Mouse (Mus musculus) kidney, embryonic 14.5 days (tissue): Measurements from ENCODE around the gene Dnase2a. TPM values are rescaled to one million over a fixed set of nuclear protein-coding genes. Genes with fewer than 3 reads are reported as not detected.

Experiments
- ATAC-seq: fragments of 200-750 bp; cut with Nextera tagmentation; 2 replicates; pipeline ENCODE4 v1.8.0; 2017; ENCODE audit warnings: moderate number of reproducible peaks, mild to moderate bottlenecking, moderate TSS enrichment, moderate library complexity; ENCODE audit not compliant: low FRiP score, low TSS enrichment
- H3K27ac ChIP-seq: fragments of 300-500 bp; sonication (generic); 2 replicates; pipeline ENCODE4 v1.5.1; 2014; ENCODE audit warnings: low read depth, mild to moderate bottlenecking, low read length, moderate library complexity, mixed read lengths
- H3K27me3 ChIP-seq: fragments of 300-500 bp; sonication (generic); 2 replicates; pipeline ENCODE4 v1.6.1; 2014; ENCODE audit warnings: mild to moderate bottlenecking, low read length; ENCODE audit not compliant: control insufficient read depth, insufficient read depth
- H3K36me3 ChIP-seq: fragments of 300-500 bp; sonication (generic); 2 replicates; pipeline ENCODE4 v1.6.1; 2014; ENCODE audit warnings: low read length, mixed read lengths; ENCODE audit not compliant: control insufficient read depth, insufficient read depth
- H3K4me1 ChIP-seq: fragments of 300-500 bp; sonication (generic); 2 replicates; pipeline ENCODE4 v1.6.1; 2014; ENCODE audit warnings: low read length, mixed read lengths; ENCODE audit not compliant: control insufficient read depth, insufficient read depth
- H3K4me2 ChIP-seq: fragments of 300-500 bp; sonication (generic); replicated peaks from 2 replicates; pipeline ENCODE4 v1.6.1; 2014; ENCODE audit warnings: low read depth, mild to moderate bottlenecking, low read length
- H3K4me3 ChIP-seq: fragments of 300-500 bp; sonication (generic); 2 replicates; pipeline ENCODE4 v1.5.1; 2014; ENCODE audit warnings: mild to moderate bottlenecking, low read length
- H3K9ac ChIP-seq: fragments of 300-500 bp; sonication (generic); 2 replicates; pipeline ENCODE4 v1.6.1; 2014; ENCODE audit warnings: low read depth, mild to moderate bottlenecking, low read length, moderate library complexity
- H3K9me3 ChIP-seq: fragments of 300-500 bp; sonication (generic); 2 replicates; pipeline ENCODE4 v1.6.1; 2016; ENCODE audit warnings: low read length; ENCODE audit not compliant: control insufficient read depth
- WGBS: fragments of 180-500 bp; shearing (Covaris S2); extraction: QIAGEN DNeasy Blood & Tissue Kit; methylation state at CpG from one replicate; pipeline ENCODE4 v1.1.7; 2014; 5-methylcytosine and 5-hydroxymethylcytosine counted together
- polyA plus RNA-seq: library from polyadenylated mRNA; unstranded; fragments of >200 nt; fragmentation: Nextera tagmentation; extraction: Ambion mirVana; gene quantifications from 2 replicates; pipeline ENCODE4 v1.2.1, GENCODE M21; 2014

Dnase2a gene
- polyA plus RNA-seq, 1 experiment from 2014 or later = 10.8 TPM

DNA sequence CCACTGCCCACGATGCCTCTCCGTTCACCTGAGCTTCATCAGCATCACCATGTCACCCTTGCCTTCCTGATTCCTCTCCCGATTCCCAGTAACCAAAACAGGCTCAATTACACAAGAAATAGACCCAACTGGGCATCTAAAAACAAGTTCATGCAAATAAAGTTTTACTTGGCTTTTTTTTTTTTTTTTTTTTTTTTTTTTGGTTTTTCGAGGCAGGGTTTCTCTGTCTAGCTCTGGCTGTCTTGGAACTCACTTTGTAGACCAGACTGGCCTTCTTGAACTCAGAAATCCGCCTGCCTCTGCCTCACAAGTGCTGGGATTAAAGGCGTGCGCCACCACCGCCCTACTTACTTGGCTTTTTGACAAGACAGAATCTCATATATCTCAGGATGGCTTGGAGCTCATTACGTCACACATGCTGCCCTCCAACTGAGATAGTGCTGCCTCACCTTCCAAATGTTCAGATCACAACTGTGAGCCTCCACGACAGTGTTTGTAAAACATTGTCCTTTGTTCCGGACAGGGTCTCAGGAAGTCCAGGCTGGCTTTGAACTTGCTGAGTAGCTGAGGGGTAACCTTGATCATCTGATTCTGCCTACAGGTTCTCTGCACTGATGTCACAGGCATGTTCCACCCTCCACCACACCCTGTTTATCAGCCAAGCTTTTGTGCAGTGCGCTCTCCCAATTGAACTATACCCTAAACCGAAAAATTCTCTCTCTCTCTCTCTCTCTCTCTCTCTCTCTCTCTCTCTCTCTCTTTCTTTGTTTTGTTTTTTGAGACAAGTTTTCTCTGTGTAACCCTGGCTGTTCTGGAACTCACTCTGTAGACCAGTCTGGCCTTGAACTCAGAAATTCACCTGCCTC lies 29.5 kb downstream of the Dnase2a start:
- H3K4me2 ChIP-seq = peak overlapping the region; percentile 65
- H3K36me3 ChIP-seq = no peaks in the 10 kb centered on the region
- peak overlapping the region; percentile 46; the same call in 1 of the 2 replicates for H3K4me3 ChIP-seq
- no peak overlapping the region for H3K27ac ChIP-seq
- no peak for ATAC-seq
- H3K4me1 ChIP-seq = peaks cover 9% of the 10 kb centered on the region; the same call in 1 of the 2 replicates
- H3K9me3 ChIP-seq = no peaks in the 10 kb centered on the region; the same call in 1 of the 2 replicates
- WGBS = 71% methylated on average over 13 of the region's 13 CpGs
- peaks cover 60% of the 10 kb centered on the region for H3K27me3 ChIP-seq
- no peak overlapping the region for H3K9ac ChIP-seq

- 24% methylated on average over 4 of the region's 4 CpGs for WGBS
- H3K27me3 ChIP-seq = peaks cover 62% of the 10 kb centered on the region
- no peak for ATAC-seq
Observed at GRCm38 (mm10) chr8:84943699-84944098, 35.3 kb downstream of the Dnase2a start.

DNA sequence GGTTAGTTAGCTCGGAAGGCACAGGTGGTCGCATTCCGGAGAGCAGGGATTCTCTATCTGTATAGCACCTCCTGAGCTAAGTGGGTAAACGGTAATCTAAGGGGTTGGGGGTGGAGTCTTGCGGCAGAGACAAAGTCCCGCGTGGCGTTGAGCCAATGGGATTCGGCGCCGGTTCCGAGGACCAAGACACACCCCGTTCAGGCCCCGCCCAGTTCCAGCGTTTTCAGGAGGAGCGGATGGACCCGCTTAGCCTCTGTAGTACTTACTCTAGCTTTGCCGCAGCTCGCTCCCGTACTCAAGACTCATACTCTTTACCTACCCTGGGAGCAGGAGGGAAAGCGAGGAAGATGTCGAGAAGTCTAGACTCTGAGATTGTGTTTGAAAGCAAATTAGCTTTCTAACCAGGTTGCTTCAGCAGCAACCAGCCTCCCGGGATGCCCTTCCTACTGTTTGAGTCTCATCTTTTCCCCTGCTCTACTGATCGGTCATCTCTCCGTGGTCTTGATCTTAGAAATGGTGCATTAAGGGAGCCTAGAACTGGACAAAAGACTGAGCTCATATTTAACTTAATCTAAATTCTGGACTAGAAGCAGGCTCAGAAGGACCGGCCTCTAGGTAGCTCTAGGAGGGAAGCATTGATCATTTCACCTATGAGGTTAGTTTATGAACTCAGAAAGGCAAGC lies 36.3 kb downstream of the Dnase2a start:
- H3K27me3 ChIP-seq = peaks cover 62% of the 10 kb centered on the region
- no peak overlapping the region for H3K4me2 ChIP-seq
- WGBS = 2% methylated on average over 26 of the region's 26 CpGs
- ATAC-seq = no peak
- no peak overlapping the region for H3K9ac ChIP-seq
- no peaks in the 10 kb centered on the region for H3K36me3 ChIP-seq
- H3K4me3 ChIP-seq = peak overlapping the region; percentile 45; the same call in 1 of the 2 replicates
- H3K4me1 ChIP-seq = peaks cover 7% of the 10 kb centered on the region; the same call in 1 of the 2 replicates
- H3K27ac ChIP-seq = no peak overlapping the region
- no peaks in the 10 kb centered on the region for H3K9me3 ChIP-seq

More at GRCm38 (mm10) chr8:84943699-84944098, 35.3 kb downstream of the Dnase2a start:
- Histone ChIP-seq H3K9ac (no peak overlapping the region), H3K36me3 (no peaks in the 10 kb centered on the region), H3K9me3 (no peaks in the 10 kb centered on the region; the same call in 1 of the 2 replicates), H3K27ac (no peak overlapping the region), H3K4me1 (peaks cover 7% of the 10 kb centered on the region; the same call in 1 of the 2 replicates), H3K4me3 (no peak overlapping the region), H3K4me2 (no peak overlapping the region)

GRCm38 (mm10) chr8:84945235-84945632 lies 36.9 kb downstream of the Dnase2a start:
- peak overlapping the region; percentile 45 for H3K4me3 ChIP-seq
- H3K27me3 ChIP-seq = peaks cover 68% of the 10 kb centered on the region
- no peak overlapping the region for H3K9ac ChIP-seq
- 3% methylated on average over 11 of the region's 11 CpGs for WGBS
- ATAC-seq = peak; percentile 10; the same call in 1 of the 2 replicates
- peaks cover 7% of the 10 kb centered on the region; the same call in 1 of the 2 replicates for H3K4me1 ChIP-seq
- H3K27ac ChIP-seq = no peak overlapping the region
- no peaks in the 10 kb centered on the region for H3K9me3 ChIP-seq
- H3K4me2 ChIP-seq = no peak overlapping the region; the same call in 1 of the 2 replicates
- no peaks in the 10 kb centered on the region for H3K36me3 ChIP-seq

DNA sequence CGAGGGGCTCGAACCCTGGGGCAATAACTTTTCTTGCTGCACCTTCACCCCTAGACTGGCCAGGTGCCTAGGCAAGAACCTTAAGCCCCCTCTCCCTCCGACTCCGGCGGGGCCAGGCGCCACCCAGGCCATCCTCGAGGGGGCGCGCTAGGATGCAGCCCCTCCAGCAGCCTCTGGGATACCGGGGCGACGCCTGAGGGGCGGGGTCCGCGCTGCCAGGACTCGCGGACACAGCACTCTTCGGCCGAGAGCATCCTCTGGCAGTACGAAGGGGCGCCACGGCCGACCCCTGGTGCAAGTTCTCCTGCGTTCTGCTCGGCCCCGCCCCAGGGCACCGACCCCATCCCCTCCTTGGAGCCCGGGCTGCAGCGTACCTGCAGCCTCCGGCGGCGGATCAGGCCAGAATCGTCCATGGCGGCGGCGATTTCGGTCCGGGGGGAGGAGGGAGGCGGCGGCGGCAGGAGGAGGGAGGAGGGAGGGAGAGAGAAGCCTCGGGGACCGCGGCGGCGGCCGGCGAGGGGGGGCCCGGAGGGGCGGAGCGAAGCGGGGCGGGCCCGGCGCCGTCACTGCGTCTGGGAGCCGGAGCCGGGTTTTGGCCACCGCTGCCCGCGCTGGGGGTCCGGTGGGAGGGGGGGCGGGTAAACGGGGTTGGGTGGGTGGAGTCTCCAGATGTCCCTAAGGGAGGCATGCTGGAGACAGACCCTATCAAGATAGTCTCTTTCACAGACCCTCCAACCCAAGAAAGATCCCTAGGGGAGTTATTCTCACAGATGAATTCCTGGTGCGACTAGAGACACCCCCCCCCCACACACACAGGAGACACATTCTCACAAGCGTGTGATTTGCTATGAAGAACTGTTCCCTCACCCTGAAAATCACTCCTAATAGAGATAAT lies 37.5 kb downstream of the Dnase2a start:
- Histone ChIP-seq H3K9me3 (no peaks in the 10 kb centered on the region), H3K27ac (no peak overlapping the region), H3K27me3 (peaks cover 71% of the 10 kb centered on the region), H3K4me2 (peak overlapping the region; percentile 67), H3K9ac (0 out of 2 replicates have a peak overlapping the region, but pooled peaks have one; percentile 34), H3K4me3 (peak overlapping the region; percentile 45), H3K4me1 (peaks cover 7% of the 10 kb centered on the region; the same call in 1 of the 2 replicates), H3K36me3 (no peaks in the 10 kb centered on the region)
- ATAC-seq = peak; percentile 33; the same call in 1 of the 2 replicates
- WGBS = 1% methylated on average over 43 of the region's 67 CpGs

- Histone ChIP-seq H3K9me3 (no peaks in the 10 kb centered on the region), H3K9ac (0 out of 2 replicates have a peak within 1 kb of the TSS, but pooled peaks have one; percentile 34), H3K4me3 (peak within 1 kb of the TSS; percentile 45), H3K27ac (no peak within 1 kb of the TSS), H3K4me2 (peak within 1 kb of the TSS; percentile 67), H3K36me3 (no peaks in the 10 kb centered on the region), H3K4me1 (peaks cover 7% of the 10 kb centered on the region; the same call in 1 of the 2 replicates), H3K27me3 (peaks cover 74% of the 10 kb centered on the region)
- ATAC-seq = 0 out of 2 replicates have a peak, but pooled peaks have one; percentile 38
- 9% methylated on average over 17 of the region's 17 CpGs for WGBS
Observed at GRCm38 (mm10) chr8:84946528-84947240, 38.3 kb downstream of the Dnase2a start, which contains the start of gene Rtbdn. Rtbdn (plus strand) TSS chr8:84946991.

GRCm38 (mm10) chr8:84947241-84947545 lies 38.8 kb downstream of the Dnase2a start:
- Histone ChIP-seq H3K9ac (no peak overlapping the region), H3K4me3 (no peak overlapping the region), H3K4me2 (no peak overlapping the region), H3K4me1 (peaks cover 7% of the 10 kb centered on the region; the same call in 1 of the 2 replicates), H3K27me3 (peaks cover 79% of the 10 kb centered on the region), H3K27ac (no peak overlapping the region), H3K36me3 (no peaks in the 10 kb centered on the region), H3K9me3 (no peaks in the 10 kb centered on the region)
- 16% methylated on average over 9 of the region's 9 CpGs for WGBS
- no peak for ATAC-seq

- H3K9me3 ChIP-seq = no peaks in the 10 kb centered on the region
- peaks cover 7% of the 10 kb centered on the region; the same call in 1 of the 2 replicates for H3K4me1 ChIP-seq
- H3K27ac ChIP-seq = no peak overlapping the region
- 20% methylated on average over 12 of the region's 12 CpGs for WGBS
- no peak overlapping the region for H3K9ac ChIP-seq
- H3K4me2 ChIP-seq = no peak overlapping the region
- no peak for ATAC-seq
- peaks cover 68% of the 10 kb centered on the region for H3K27me3 ChIP-seq
- no peaks in the 10 kb centered on the region for H3K36me3 ChIP-seq
- no peak overlapping the region for H3K4me3 ChIP-seq
Observed at GRCm38 (mm10) chr8:84949753-84950152, 41.4 kb downstream of the Dnase2a start.
